Mouse (Mus musculus): ENCODE data around the gene Ptger2.
"Not testable (repeated sequence)": the region's sequence is repeated elsewhere in the genome, so short reads cannot be mapped to it uniquely, and the experiment has no call there.

Ptger2 gene

DNA sequence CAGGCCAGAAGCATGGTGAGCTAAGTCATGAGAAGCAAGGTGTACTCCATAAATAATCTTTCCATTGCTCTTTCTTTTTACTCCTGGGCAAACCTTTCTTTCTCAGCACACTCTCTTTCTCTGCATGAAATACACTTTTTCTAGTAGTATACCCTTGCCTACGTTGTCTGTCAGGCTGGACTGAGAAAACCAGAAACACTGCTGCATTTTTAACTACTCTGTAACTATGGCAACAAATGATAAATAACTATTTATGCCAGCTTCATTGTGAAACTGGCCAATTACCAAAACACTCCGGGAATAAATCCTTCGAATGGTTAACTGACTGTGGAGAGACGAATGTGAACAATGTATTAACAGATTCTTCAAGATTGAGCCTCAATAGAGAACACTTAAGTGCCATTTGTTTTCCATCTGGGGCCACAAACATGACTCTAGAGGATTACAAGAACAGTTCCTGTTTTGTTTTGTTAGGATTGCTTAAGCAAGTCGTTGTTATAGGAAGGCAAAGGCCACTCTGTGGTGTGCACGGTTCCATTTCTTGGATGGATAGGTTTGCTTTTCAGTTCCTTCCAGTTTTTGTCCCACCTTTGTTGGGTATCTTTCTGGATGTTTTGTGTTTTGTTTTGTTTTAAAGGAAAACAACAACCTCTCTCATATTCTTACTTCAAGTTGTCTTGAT, at the start of gene Ptger2:
Gene Ptger2, plus strand, starts transcription at position 522 of the 682 bp plus-strand sequence.
- DNase-seq (ENCODE audit: low read depth, low spot score), result not testable (repeated sequence)

DNA sequence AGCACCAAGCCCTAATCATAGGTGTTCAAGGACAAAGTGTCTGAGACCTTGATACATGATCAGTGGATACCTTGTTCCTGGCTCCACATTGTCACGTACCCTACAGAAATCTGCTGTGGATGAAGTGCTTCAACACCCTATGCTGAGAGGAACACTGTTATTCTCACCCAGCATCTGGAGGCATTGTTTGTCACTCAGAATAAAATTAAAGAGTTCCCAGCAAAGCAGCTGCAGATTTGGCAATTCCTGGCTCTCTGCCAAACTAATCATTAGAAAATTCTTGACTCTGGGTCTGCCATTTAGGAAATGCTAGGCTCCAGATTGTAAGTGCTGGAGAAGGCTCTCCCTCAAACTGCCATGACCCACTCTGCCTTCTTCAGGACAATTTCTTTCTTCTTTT, 27.2 kb upstream of the Ptger2 start:
- no peak for DNase-seq (ENCODE audit: low read depth, low spot score)

DNA sequence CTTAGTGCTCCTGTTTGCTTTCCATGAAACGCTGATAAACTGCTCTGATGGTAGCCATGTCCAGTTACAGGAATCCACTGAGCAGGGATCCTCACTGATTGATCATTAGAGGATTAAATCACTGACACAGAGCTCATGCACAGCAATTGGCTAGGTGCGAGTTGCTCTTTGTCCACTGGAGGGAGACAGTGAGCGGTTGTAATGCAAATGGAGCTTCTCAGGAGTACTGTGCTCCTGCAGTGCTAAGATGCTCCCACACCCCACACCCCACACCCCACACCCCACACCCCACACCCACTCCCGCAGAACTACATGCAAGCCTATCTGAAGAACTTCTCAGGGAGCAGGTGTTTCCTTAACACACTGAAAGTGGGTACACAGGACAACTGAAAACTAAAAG, 10.7 kb upstream of the Ptger2 start:
- not testable (repeated sequence) for DNase-seq (ENCODE audit: low read depth, low spot score)

DNA sequence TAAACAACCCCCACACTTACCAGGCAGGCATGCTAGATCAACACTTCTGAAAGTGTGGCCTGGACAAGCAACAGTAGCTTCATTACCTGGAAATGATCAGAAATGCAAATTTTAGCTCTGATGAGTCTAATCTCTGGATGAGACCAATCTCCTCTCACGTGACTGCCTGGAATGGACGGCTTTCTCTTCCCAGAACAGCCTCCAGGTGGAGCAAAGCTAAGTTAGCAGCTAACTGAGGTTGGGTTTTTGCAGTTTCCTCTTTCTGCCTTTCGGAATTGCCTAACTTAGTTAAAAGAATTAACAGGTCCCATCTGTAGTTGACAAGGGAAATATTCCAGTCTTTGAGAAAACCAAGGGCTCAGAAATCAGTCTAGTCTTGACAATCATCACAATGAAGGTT, 8.1 kb upstream of the Ptger2 start:
- DNase-seq (ENCODE audit: low read depth, low spot score), result no peak

DNA sequence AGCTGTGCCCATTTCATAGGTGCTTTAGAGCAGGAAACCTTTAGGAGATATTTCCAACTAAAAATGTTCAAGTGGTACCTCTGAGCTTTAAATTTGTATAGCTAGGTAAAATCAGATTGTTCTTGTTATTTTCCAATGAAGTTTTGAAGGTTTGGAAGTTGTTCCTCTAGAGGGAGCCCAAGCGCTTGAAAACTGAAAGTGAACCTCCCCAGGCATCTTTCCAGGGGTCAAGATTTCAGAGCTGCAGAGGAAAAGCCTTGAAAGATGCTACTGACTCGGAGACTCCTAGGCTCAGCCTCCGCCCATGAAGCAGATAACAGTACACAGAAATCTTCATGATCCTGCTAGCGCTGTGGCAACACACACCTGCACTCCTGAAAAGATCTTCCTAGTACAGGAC, 6.5 kb upstream of the Ptger2 start:
- peak; percentile 40 for DNase-seq (ENCODE audit: low read depth, low spot score)

DNA sequence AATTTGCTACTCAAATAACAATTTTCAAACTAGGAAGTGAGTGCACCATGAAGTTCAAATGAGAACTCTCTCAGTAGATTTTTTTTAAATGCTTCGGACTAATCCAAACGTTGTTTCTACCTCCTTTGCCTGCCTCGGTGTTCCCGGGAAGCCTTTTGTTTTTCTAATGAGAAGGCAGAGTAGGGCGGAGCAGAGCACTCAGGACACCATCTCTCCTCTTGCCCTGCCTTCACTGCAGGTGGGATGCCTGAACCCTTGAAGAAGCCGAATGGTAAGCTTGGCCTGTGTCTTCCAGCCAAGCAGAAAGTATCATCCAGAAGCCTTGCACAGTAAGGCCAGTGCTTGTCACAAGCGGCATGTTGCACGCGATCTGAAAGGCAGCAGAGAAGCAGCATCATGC, 3.9 kb upstream of the Ptger2 start:
- no peak for DNase-seq (ENCODE audit: low read depth, low spot score)

DNA sequence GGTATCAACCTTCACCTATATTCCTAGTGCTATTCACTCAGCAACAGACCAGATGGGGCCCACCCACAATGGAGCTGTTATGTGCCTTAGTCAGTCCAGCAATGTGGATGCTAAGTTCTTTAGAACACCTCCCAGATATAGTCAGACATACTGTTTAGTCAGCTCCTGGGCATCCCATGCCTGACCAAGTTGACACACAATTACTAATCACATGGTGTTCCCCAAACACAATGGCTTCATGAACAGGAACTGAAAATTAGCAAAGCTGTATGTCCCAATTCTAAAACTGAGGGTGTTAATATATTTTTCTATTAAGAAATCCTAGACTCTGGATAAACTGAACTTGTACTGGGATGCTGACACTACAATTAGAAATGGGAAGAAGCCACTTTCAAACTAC, 1.7 kb upstream of the Ptger2 start:
- DNase-seq (ENCODE audit: low read depth, low spot score), result no peak

DNA sequence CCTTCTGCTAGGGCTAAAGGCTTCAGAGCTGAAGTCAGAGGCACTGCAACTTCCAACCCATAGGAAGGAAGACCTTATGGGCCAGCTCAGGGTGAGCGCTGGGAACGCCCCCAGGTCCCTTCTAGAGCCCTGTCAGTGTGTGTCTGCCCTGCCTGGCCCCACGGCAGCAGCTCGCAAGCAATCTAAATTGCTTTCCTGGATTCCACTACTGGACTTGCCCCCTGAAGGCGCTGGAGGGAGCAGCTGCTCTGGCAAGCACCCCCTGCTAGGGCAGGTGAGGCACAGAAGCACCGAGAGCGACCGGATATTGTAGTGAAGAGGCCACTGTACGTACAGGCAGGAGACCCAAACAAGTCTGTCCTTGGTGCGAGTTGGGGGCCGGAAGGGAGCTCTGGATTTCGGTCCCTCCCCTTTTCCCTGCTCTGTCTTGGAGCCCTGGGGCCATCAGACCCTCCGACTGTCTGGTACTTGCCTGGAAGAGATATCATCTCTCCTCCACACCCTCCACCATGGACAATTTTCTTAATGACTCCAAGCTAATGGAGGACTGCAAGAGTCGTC, 541 bp downstream of the Ptger2 start:
- peak; percentile 5 for DNase-seq (ENCODE audit: low read depth, low spot score)

DNA sequence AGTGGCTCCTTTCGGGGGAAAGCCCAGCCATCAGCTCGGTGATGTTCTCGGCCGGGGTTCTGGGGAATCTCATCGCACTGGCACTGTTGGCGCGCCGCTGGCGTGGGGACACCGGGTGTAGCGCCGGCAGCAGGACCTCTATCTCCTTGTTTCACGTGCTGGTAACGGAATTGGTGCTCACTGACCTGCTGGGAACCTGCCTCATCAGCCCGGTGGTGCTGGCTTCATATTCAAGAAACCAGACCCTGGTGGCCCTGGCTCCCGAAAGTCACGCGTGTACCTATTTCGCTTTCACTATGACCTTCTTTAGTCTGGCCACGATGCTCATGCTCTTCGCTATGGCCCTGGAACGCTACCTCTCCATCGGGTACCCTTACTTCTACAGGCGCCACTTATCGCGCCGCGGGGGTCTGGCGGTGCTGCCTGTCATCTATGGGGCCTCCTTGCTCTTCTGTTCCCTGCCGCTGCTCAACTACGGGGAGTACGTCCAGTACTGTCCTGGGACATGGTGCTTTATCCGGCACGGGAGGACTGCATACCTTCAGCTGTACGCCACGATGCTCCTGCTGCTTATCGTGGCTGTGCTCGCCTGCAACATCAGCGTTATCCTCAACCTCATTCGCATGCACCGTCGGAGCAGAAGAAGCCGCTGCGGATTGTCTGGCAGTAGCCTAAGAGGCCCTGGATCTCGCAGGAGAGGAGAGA, 1.2 kb downstream of the Ptger2 start:
- DNase-seq (ENCODE audit: low read depth, low spot score), result peak; percentile 5

DNA sequence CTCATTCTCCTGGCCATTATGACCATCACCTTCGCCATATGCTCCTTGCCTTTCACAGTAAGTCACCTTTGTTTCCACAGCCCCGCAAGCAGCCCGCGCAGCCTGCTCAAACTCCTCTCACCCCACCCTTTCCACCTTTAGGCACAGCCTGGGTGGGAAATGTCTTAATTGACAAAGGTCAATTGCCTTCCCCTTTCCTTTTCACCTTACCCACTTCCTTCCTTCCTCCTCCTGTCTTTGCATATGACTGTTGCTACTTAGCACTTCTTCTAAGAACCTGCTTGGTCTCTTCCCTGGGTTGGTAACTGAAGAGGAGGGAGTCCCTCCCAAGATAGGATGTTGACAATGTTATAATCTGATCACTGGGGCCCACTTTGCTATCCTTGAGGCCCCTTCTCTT, 1.8 kb downstream of the Ptger2 start:
- no peak for DNase-seq (ENCODE audit: low read depth, low spot score)

DNA sequence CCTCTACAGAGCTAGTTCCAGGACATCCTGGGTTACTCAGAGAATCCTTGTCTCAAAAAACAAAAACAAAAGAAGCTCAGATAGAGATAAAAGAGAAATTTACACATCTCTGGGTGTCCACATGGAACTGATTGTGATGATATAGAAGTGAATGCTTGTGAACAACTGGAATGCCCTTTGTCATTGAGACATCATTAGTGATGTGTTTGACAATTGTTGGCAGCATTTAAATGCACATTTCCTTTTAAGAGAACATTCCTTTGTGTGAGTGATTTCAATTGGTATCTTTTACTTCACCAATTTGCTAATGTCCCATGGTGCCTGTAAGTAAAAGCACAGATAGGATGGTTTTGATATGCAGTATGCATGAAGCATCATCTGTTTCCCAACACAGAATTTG, 6.3 kb downstream of the Ptger2 start:
- no peak for DNase-seq (ENCODE audit: low read depth, low spot score)

DNA sequence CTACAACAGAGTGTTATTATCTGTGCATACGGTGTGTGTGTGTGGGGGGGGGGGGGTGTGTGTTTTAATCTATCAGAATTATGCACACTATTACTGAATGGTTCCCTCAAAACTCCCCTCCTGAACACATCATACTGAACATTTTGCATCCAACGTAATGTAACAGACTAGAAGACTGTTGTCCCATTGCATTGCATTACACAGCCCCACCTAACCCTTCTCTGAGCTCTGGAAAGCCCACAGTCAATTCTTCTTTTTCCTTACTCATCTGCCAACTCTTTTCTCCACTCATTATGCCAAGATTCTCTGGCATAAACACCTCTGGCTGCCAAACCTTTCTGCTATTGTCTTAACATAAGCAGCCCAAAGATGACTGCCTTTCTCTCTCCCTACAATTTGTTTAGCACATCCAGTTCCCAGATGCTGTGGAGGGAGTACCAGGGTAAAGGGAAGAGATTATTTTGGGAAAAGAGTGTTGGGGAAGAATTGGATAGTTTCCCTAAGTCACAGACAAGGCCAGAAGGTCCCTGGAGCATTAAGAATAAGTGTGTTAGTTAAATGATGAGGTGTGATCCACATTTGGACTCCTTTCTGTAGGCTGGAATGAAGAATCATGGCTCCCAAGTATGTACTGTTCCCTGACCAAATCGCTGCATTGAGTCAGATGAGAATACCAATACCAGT, 12.2 kb downstream of the Ptger2 start:
- no peak for DNase-seq (ENCODE audit: low read depth, low spot score)

DNA sequence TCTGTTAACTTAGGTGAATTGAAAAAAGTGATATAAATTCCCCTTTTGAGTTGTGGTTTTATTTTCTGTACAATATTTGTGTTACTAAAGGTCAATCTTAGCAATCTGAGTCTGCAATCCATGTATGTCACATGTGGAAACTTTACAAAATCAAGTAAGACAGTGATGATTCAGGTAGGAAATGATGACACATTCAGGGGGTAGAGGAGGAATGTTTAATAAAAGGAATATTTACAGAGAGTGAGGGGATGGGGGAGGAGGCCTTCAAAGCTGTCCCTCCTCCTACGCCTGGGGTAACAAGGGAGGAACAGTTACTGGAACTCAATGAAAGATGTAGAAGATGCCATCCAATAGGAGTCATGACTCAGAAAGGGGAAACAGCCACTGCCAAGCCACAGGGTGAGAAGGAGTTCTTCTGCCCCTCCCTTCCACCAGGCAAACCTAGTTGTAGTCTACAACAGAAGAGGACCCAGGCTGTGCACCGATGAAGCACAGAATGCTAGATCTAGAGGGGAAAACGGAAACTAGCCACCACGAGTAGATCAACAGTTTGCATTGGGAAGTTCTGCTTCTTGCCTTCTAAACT, 17.8 kb downstream of the Ptger2 start:
- DNase-seq (ENCODE audit: low read depth, low spot score), result no peak

DNA sequence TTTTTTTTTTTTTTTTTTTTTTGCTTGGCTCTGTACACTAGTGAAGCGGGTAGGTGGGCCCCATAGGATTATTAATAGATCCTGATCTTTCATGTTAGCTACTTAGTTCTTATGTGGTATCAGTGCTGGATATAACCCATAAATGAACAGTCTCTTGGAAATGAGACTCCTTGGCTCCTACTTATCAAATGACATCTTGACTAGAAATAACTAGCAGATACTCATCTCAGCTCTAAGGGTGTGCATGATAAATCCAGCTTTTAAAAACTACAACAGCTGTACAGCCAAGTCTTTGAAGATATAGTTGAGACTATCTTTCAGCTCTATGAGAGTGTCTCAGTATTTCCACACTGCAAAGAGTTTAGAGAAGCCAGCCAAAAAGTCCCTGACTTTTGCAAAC, 21.2 kb downstream of the Ptger2 start:
- no peak for DNase-seq (ENCODE audit: low read depth, low spot score)

DNA sequence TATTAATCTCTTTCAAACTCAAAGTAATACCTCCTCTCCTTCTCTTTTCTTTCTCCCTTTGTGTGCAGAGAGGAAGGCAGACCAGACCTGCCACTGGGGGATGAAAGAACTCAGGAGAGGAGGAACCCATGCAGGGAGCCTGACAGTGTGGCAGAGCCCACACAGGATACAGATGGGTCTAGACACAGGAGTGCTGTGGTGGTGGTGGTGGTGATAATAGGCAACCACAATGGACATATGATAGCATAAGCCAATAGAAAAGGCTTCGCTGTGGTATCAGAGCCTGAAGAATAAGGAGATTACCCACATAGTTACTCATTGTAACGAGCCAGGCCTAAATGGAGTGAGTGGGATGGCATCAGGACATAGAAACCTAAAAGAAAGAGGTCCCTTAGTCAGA, 23.3 kb downstream of the Ptger2 start:
- DNase-seq (ENCODE audit: low read depth, low spot score), result no peak

DNA sequence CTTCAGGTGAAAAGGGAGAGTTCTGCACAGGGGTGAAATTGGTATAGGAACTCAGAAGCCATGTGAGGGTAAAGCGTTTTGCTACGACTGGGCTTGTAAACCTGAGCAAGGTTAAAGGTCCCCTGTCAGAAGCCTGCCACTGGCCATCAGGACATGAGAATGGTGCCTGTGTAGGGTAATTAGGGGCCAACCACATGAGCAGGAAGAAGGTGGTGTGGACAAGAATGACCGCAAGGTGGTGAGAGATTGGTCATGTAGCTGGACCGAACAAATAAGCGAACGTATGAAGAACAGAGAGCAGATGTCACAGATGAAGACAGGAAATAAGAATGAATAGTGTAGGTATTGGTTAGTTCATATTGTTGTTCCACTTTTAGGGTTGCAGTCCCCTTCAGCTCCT, 23.7 kb downstream of the Ptger2 start:
- DNase-seq (ENCODE audit: low read depth, low spot score), result no peak

DNA sequence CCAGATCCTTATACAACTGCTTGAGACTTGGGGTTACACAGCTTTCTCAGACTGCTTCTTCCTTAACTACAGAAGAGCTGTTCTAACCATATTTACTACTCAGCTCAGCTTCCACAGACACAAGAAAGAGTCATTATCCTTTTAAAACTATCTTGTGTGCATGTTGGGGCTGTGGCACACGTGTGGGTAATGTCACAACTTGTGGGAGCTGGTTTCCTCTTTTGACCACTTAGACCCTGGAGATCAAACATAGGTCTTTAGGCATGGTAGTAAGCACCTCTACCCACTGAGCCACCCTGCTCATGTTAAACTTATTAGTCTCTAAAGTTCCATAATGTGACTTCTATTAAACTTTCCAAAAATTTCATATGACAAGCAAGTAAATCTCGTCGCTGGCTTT, 33.6 kb downstream of the Ptger2 start:
- no peak for DNase-seq (ENCODE audit: low read depth, low spot score)

DNA sequence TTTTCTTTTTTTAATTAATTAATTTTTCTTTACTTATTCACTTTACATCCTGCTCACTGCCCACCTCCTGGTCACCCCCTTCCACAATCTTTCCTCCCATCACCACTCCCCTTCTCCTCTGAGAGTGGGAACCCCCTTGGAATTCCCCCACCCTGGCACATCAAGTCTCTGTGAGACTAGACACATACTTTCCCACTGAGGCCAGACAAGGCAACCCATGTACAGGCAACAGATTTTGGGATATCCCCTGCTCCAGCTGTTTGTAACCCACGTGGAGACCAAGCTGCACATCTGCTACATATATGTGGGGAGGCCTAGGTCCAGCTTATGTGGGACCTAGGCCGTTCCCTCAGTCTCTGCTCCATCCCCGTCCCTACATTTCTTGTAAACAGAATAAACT, 46.3 kb downstream of the Ptger2 start:
- DNase-seq (ENCODE audit: low read depth, low spot score), result no peak

DNA sequence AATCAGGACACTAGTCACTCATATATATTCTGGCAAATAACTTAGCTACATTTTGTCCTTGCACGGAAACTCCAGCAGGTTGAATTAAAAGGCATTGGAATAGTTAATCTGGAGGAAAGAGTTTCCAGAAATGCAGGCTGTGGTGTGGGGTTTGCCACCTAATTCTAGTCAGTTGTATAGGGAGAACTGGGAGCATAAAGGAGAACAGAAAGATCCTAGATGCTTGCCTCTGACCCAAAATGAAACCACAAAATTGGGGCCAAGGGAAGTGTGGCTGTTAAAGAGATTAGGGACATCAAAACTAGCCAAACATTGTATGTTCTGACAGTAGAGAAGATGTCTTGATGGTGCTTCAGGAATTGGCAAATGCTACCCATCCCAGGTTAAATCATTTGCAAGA, 48.6 kb downstream of the Ptger2 start:
- DNase-seq (ENCODE audit: low read depth, low spot score), result no peak

DNA sequence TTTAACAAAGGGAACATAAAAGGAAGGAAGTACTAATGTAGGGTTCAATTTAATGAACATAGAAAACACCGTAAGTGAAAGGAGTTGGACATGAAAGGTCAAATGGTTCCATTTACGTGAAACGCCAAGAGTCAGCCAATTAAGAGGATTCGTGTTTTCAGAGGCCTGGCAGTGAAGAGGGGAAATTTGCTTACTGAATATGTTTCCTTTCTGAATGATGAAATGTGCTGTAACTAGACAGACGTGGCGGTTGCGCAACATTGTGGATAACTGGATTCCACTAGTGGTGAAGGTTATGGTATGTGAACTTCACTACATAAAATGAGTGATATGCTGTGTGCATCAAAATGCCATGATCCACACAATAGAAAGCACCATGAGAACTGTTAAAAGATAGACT, 50.1 kb downstream of the Ptger2 start:
- DNase-seq (ENCODE audit: low read depth, low spot score), result no peak

DNA sequence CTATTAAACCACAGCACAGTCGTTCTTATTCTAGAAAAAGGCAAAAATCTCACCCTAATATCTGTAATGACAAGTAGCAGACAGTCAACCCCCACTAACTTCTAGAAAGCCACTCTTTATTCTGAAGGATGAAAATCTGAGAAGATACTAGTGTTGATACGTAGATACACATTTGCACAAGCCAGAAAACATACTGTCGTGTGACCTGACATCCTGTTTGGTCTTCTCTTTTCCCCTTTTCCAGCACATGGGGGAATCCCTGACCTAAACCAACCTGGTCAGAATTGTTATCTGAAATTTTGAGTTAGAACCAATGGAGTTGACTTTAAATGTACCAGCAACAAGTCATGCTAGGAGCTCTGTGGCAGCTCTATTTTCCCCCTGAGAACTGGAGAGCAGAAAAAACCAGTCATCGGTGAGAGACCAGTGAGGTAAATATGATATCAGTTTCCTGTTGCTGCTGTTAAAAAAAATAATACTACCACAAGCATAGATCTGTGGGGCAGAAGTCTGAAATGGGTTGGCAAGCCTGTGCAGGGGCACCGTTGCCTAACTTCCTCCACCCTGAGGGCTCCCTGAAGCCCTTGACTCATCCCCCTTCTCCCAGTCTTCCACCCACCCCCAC, 53.0 kb downstream of the Ptger2 start:
- no peak for DNase-seq (ENCODE audit: low read depth, low spot score)

DNA sequence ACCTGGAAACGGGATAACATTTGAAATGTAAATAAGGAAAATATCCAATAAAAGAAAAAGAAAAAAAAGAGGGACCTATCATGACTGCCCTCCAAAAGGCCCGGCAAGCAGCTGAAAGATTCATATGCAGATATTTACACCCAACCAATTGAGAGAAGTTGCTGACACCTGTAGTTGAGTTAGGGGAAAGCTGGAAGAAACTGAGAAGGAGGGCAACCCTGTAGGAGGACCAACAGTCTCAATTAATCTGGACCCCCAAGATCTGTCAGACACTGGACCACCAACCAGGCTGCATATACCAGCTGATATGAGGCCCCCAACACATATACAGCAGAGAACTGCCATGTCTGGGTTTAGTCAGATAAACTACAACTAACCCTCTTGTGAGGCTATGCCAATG, 60.1 kb downstream of the Ptger2 start:
- no peak for DNase-seq (ENCODE audit: low read depth, low spot score)
